In the genomic region with DNA sequence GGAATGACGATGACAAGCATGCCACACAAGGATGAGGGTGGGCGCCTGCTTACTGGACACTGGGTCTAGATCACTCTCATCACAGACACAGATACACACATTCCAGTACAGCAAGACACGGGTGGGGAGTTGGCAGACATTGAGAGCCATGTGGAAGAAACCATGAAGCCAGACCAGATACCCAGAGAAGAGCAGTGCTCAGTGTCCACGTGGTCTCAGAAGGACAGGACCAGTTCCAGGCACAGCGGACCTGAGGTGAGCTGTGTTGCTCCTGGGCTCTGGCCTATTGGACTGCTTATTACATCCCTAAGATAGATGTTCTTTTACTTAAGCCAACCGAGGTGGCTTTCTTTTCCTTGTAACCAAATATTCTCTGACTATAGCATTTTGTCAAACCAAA, we compare ENCODE assay signal across 20 mouse cellular contexts.
DNase-seq lines count a peak whose midpoint lies in the region; ATAC-seq and TF ChIP-seq lines count a peak whose summit lies in the region.
"Had no signal": no experiment of that assay in that cellular context is flagged by ENCODE, and none has a peak within 500 bp of the region (broad histone marks: within the 10 kb centered on the region; RNA-seq: fewer than 3 reads in every experiment).

No protein-coding gene starts in this region.

- no peaks in the 10 kb centered on the region for H3K27me3 ChIP-seq in hindbrain, postnatal 0 days (ENCODE audit: insufficient read depth, low read length)
- H3K27me3 ChIP-seq: forebrain, embryonic 13.5 days; limb, embryonic 12.5 days; liver, embryonic 12.5 days had no signal

- H3K36me3 ChIP-seq in hindbrain, postnatal 0 days (ENCODE audit: insufficient read depth, low read length), result no peaks in the 10 kb centered on the region

- H3K27ac ChIP-seq in left cerebral cortex, adult 2 months, result peak overlapping the region; percentile 34
- H3K27ac ChIP-seq in hindbrain, postnatal 0 days, result no peak overlapping the region
- H3K27ac ChIP-seq in olfactory bulb, adult 2 months (ENCODE audit: insufficient read depth, low read depth, low read length), result 0 out of 2 replicates have a peak overlapping the region, but pooled peaks have one; percentile 8
- H3K27ac ChIP-seq: forebrain, embryonic 13.5 days; limb, embryonic 12.5 days; liver, embryonic 12.5 days had no signal

- no peak for TF ChIP-seq POLR2A in olfactory bulb, adult 2 months (IDR thresholded peaks at IDR 0.05; ENCODE audit: insufficient read depth, low read depth, low read length)

- no peak overlapping the region for H3K9ac ChIP-seq in hindbrain, postnatal 0 days (replicated peaks; ENCODE audit: low read length)
- H3K9ac ChIP-seq: forebrain, embryonic 13.5 days; limb, embryonic 12.5 days; liver, embryonic 12.5 days; lung, embryonic 14.5 days had no signal

- intact Hi-C loops in left cerebral cortex, adult 2 months (cut with DNase I), result loop anchor here (5.0 kb wide), 1 partner anchor 138 kb away; no protein-coding TSS in a partner anchor
- intact Hi-C loops in left cerebral cortex, postnatal 14 days (cut with DNase I), result no loop called here

- H3K9me3 ChIP-seq in hindbrain, postnatal 0 days (ENCODE audit: low read length), result no peaks in the 10 kb centered on the region
- H3K9me3 ChIP-seq: forebrain, embryonic 13.5 days; liver, embryonic 12.5 days had no signal

- WGBS in hindbrain, postnatal 0 days, result 82% methylated on average over 6 of the region's 6 CpGs
- 83% methylated on average over 6 of the region's 6 CpGs for WGBS in olfactory bulb, adult 2 months

- TF ChIP-seq CTCF in left cerebral cortex, adult 2 months (IDR thresholded peaks at IDR 0.05), result no peak
- no peak for TF ChIP-seq CTCF in hindbrain, postnatal 0 days (IDR thresholded peaks at IDR 0.05; ENCODE audit: low read depth)
- no peak for TF ChIP-seq CTCF in olfactory bulb, adult 2 months (IDR thresholded peaks at IDR 0.05; ENCODE audit: insufficient read depth, low read depth, low read length)

- peaks cover 22% of the 10 kb centered on the region for H3K4me1 ChIP-seq in hindbrain, postnatal 0 days (ENCODE audit: insufficient read depth, low read length)
- peaks cover 33% of the 10 kb centered on the region for H3K4me1 ChIP-seq in olfactory bulb, adult 2 months (ENCODE audit: control insufficient read depth, insufficient read depth, low read length)
- H3K4me1 ChIP-seq: limb, embryonic 12.5 days had no signal

- peak; percentile 29 for DNase-seq in gastrocnemius, postnatal 25 days
- no peak for DNase-seq in gastrocnemius, adult 8-10 months (ENCODE audit: low spot score in 2 of 2)
- no peak for DNase-seq in left cerebral cortex, adult 2 months (ENCODE audit: extremely low spot score in 1 of 2, low spot score in 2 of 2)
- DNase-seq in left cerebral cortex, postnatal 14 days (ENCODE audit: low spot score in 2 of 2), result no peak
- DNase-seq in hindbrain, postnatal 0 days (ENCODE audit: low spot score), result no peak
- DNase-seq in cerebellum, adult 9-11 months, result no peak
- DNase-seq: adrenal gland, postnatal 36 days; cerebellum, adult 9-10 months; gastrocnemius, postnatal 14 days; kidney, adult 8-10 months; kidney, postnatal 14 days; lung, postnatal 36 days; right cerebral cortex, postnatal 4 days; thymus, postnatal 36 days had no signal

- ATAC-seq in hindbrain, postnatal 0 days, result peak; percentile 14; the same call in 1 of the 2 replicates
- no peak for ATAC-seq in frontal cortex, adult (ENCODE audit: low TSS enrichment)
- ATAC-seq: liver, embryonic 12.5 days had no signal

- no peak overlapping the region for H3K4me2 ChIP-seq in hindbrain, postnatal 0 days (ENCODE audit: low read depth, low read length)
- H3K4me2 ChIP-seq: forebrain, embryonic 13.5 days; limb, embryonic 12.5 days; liver, embryonic 12.5 days; lung, embryonic 14.5 days had no signal

- no peak overlapping the region for H3K4me3 ChIP-seq in left cerebral cortex, adult 2 months
- no peak overlapping the region for H3K4me3 ChIP-seq in hindbrain, postnatal 0 days (ENCODE audit: low read length)
- no peak overlapping the region for H3K4me3 ChIP-seq in olfactory bulb, adult 2 months (ENCODE audit: insufficient read depth, low read depth, low read length)
- H3K4me3 ChIP-seq: forebrain, embryonic 13.5 days; limb, embryonic 12.5 days; liver, embryonic 12.5 days had no signal
